Comparison of ENCODE assay signal across 9 mouse cellular contexts in the genomic region with DNA sequence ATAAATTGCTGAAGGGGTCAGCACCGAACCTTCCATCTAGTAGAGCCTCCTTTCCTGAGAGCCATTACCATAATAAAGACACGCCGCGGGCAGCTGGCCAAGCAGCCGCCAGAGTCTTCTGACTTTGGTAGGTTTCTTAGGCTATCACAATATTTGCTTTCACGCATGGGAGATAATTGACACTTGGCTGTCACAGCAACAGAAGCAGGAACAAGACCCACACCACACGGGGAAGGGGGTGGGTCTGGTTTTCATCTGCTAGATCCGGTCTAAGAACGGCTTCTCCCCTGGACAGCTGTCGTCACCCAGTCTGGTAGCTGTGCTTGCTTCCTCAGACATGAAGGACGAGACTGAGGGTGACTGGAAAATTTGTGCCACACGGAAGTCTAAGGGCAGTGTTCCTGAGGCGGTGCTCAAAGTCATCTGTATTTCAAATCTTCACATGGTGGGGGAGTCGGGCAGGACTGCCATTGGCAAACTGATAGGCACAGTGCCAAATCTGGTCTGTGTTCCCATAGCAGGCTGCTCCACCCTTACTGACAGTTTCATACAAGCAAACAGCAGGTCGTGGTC.
DNase-seq lines count a peak whose midpoint lies in the region; ATAC-seq lines count a peak whose summit lies in the region.
"Had no signal": no experiment of that assay in that cellular context is flagged by ENCODE, and none has a peak within 500 bp of the region (broad histone marks: within the 10 kb centered on the region; RNA-seq: fewer than 3 reads in every experiment).

No protein-coding gene starts in this region.

- 20% methylated on average over 15 of the region's 15 CpGs for WGBS in heart, embryonic 16.5 days

- H3K36me3 ChIP-seq in heart, embryonic 16.5 days (ENCODE audit: control insufficient read depth, insufficient read depth), result no peaks in the 10 kb centered on the region
- H3K36me3 ChIP-seq: neural tube, embryonic 13.5 days had no signal

- H3K27ac ChIP-seq in heart, embryonic 16.5 days (ENCODE audit: low read length), result no peak overlapping the region
- H3K27ac ChIP-seq: neural tube, embryonic 13.5 days had no signal

- peaks cover 10% of the 10 kb centered on the region for H3K4me1 ChIP-seq in heart, embryonic 16.5 days (ENCODE audit: control insufficient read depth, insufficient read depth, low read length)

- ATAC-seq in heart, embryonic 16.5 days (replicated peaks; ENCODE audit: extremely low read depth, insufficient read depth, low FRiP score), result peak; percentile 52
- ATAC-seq in monocyte, adult 5-6 weeks (replicated peaks; ENCODE audit: insufficient number of reproducible peaks, low FRiP score, low TSS enrichment, poor library complexity, severe bottlenecking), result no peak
- no peak for ATAC-seq in inflammation-experienced regulatory T-cells, adult 6 months

- H3K9ac ChIP-seq in heart, embryonic 16.5 days (ENCODE audit: low read length), result 0 out of 2 replicates have a peak overlapping the region, but pooled peaks have one; percentile 26
- H3K9ac ChIP-seq: neural tube, embryonic 13.5 days had no signal

- no peaks in the 10 kb centered on the region for H3K9me3 ChIP-seq in heart, embryonic 16.5 days (replicated peaks; ENCODE audit: control insufficient read depth, low read length)
- H3K9me3 ChIP-seq: neural tube, embryonic 13.5 days had no signal

- H3K4me3 ChIP-seq in heart, embryonic 16.5 days (ENCODE audit: low read length), result peak overlapping the region; percentile 39
- H3K4me3 ChIP-seq: neural tube, embryonic 13.5 days had no signal

- peak; percentile 49 for DNase-seq in embryo, embryonic 10 days (ENCODE audit: low spot score)
- no peak for DNase-seq in embryo, embryonic 9.5 days (ENCODE audit: extremely low spot score)
- DNase-seq in CD4-positive helper T cell, adult 2 months (ENCODE audit: low read depth, low spot score), result peak; percentile 33
- DNase-seq in kidney, postnatal 25 days, result peak; percentile 14 to 38
- DNase-seq in spleen, postnatal 14 days (ENCODE audit: low spot score in 2 of 2), result no peak

- H3K27me3 ChIP-seq in heart, embryonic 16.5 days (ENCODE audit: control insufficient read depth, insufficient read depth, low read length), result no peaks in the 10 kb centered on the region

- peak overlapping the region; percentile 59 for H3K4me2 ChIP-seq in heart, embryonic 16.5 days (ENCODE audit: low read depth, low read length)
- H3K4me2 ChIP-seq: neural tube, embryonic 13.5 days had no signal

Comparison
In these comparisons a context has a peak if more than half of its experiments do, and no peak if none do; other contexts are left out.
1. DNase-seq: peak in embryo, embryonic 10 days (single experiment), CD4-positive helper T cell, adult 2 months (single experiment) and kidney, postnatal 25 days (2 of 2); none in embryo, embryonic 9.5 days (single experiment) and spleen, postnatal 14 days (0 of 2).